Mouse (Mus musculus): ENCODE data around the gene Plcb1. TPM values are rescaled to one million over a fixed set of nuclear protein-coding genes. Genes with fewer than 3 reads are reported as not detected.
A peak's percentile ranks its signal among the peaks of the same experiment; 100 is the strongest.
"Not testable (repeated sequence)": the region's sequence is repeated elsewhere in the genome, so short reads cannot be mapped to it uniquely, and the experiment has no call there.

Plcb1 gene
- polyA plus RNA-seq, 3 experiments from 2014 or later: 0.24 TPM; not detected in 2

GRCm38 (mm10) chr2:135323276-135323954, 537.5 kb downstream of the Plcb1 start:
- no peak for ATAC-seq

GRCm38 (mm10) chr2:135323955-135324302, 538.1 kb downstream of the Plcb1 start:
- no peak for ATAC-seq

- ATAC-seq: peak; percentile 61
Observed at GRCm38 (mm10) chr2:135328756-135329155, 542.9 kb downstream of the Plcb1 start.

GRCm38 (mm10) chr2:135329782-135330545, 544.1 kb downstream of the Plcb1 start:
- ATAC-seq: peak; percentile 72

GRCm38 (mm10) chr2:135331868-135332267, 546.0 kb downstream of the Plcb1 start:
- ATAC-seq: no peak

- ATAC-seq: no peak
Observed at GRCm38 (mm10) chr2:135356311-135356710, 570.4 kb downstream of the Plcb1 start.

- ATAC-seq: no peak
Observed at GRCm38 (mm10) chr2:135361798-135362197, 575.9 kb downstream of the Plcb1 start.

- no peak for ATAC-seq
Observed at GRCm38 (mm10) chr2:135362948-135363347, 577.1 kb downstream of the Plcb1 start.

GRCm38 (mm10) chr2:135370259-135370835, 584.5 kb downstream of the Plcb1 start:
- ATAC-seq: no peak

GRCm38 (mm10) chr2:135380796-135381195, 594.9 kb downstream of the Plcb1 start:
- ATAC-seq: not testable (repeated sequence)

GRCm38 (mm10) chr2:135381396-135381795, 595.5 kb downstream of the Plcb1 start:
- ATAC-seq: no peak

GRCm38 (mm10) chr2:135387990-135388389, 602.1 kb downstream of the Plcb1 start:
- no peak for ATAC-seq

GRCm38 (mm10) chr2:135394698-135395097, 608.8 kb downstream of the Plcb1 start:
- ATAC-seq: no peak

- ATAC-seq: no peak
Observed at GRCm38 (mm10) chr2:135396375-135396774, 610.5 kb downstream of the Plcb1 start.

- ATAC-seq: no peak
Observed at GRCm38 (mm10) chr2:135397970-135398369, 612.1 kb downstream of the Plcb1 start.

- ATAC-seq: no peak
Observed at GRCm38 (mm10) chr2:135399760-135400159, 613.9 kb downstream of the Plcb1 start.

GRCm38 (mm10) chr2:135402916-135403315, 617.0 kb downstream of the Plcb1 start:
- no peak for ATAC-seq

- no peak for ATAC-seq
Observed at GRCm38 (mm10) chr2:135403344-135403743, 617.5 kb downstream of the Plcb1 start.

GRCm38 (mm10) chr2:135404095-135404494, 618.2 kb downstream of the Plcb1 start:
- no peak for ATAC-seq

GRCm38 (mm10) chr2:135409418-135410097, 623.7 kb downstream of the Plcb1 start:
- no peak for ATAC-seq

GRCm38 (mm10) chr2:135411675-135412074, 625.8 kb downstream of the Plcb1 start:
- ATAC-seq: no peak

GRCm38 (mm10) chr2:135415137-135415536, 629.3 kb downstream of the Plcb1 start:
- ATAC-seq: no peak

- no peak for ATAC-seq
Observed at GRCm38 (mm10) chr2:135419301-135419700, 633.4 kb downstream of the Plcb1 start.
